Mouse (Mus musculus): ENCODE data around the gene Nus1. TPM values are rescaled to one million over a fixed set of nuclear protein-coding genes. Genes with fewer than 3 reads are reported as not detected.

The Nus1 gene
- 10 to 100 TPM; 66.9 to 69.7 TPM for total RNA-seq (2021)

DNA sequence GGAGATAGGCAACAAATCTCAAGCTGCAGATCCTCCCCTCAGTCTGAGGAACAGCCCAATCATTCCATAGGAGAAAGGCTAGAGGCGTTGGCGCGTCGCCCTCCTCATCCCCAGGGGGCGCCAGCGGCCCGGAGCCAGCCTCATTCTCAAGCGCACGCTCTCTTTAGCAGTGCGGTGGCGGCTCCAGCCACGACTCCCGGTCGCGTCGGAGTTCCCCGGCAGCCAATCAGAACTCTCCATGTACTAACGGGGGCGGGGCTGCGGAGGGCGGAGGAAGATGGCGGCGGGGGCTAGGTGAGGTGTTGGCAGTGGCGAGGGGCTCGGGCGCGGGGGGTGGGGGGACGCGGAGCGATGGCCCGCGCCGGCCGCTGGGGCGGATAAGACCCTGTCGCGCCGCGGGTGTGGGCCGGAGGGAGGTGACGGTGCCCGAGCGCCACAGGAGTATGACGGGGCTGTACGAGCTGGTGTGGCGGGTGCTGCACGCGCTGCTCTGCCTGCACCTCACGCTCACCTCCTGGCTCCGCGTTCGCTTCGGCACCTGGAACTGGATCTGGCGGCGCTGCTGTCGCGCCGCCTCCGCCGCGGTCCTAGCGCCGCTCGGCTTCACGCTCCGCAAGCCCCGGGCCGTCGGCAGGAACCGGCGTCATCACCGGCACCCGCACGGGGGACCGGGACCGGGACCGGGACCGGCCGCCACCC is at the start of gene Nus1:
TSS of gene Nus1 (plus strand) at position 249 of the 699 bp plus-strand sequence.
- peak; percentile 95 for DNase-seq

GRCm38 (mm10) chr10:52368376-52368775 is 49.0 kb upstream of the Nus1 start:
- no peak for DNase-seq

DNA sequence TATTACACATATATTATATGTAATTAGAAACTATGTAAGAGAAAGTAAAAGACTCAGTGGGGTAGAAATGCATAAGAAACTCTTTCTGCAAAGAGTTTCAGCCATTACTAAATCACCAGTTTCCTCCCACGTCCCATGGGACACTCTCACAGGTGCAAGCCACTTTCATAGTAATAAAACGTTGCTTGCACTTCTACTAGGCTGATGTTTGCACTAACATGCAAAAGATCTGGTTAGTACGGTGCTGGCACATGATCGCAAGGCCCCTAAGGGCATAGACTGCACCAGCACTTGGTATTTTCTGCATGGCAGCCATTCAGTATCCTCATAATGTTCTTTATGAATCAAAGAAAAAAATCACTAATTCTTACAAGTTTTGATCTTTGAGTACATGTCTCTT is 43.5 kb upstream of the Nus1 start:
- DNase-seq: no peak

DNA sequence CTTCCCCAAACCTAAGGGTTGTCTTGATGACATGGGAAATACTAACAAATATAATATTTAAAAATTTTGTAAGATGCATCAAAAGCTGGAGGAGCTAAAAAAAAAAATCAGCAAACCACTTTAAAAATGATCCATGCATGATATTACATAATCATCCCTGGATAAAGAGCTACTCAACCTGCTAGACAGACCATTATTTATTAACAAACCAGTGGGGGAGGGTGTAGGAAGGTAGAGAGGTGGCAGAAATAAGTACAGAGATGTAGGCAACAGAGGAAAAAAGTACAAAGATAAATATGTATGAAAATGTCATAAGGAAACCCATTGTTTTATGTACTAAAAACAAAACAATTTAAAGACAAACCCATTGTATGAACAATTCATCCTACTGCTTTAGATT is 42.7 kb upstream of the Nus1 start:
- no peak for DNase-seq

- no peak for DNase-seq
Measured at GRCm38 (mm10) chr10:52376422-52376821, 40.9 kb upstream of the Nus1 start.

- no peak for DNase-seq
Measured at GRCm38 (mm10) chr10:52377813-52378212, 39.5 kb upstream of the Nus1 start.

DNA sequence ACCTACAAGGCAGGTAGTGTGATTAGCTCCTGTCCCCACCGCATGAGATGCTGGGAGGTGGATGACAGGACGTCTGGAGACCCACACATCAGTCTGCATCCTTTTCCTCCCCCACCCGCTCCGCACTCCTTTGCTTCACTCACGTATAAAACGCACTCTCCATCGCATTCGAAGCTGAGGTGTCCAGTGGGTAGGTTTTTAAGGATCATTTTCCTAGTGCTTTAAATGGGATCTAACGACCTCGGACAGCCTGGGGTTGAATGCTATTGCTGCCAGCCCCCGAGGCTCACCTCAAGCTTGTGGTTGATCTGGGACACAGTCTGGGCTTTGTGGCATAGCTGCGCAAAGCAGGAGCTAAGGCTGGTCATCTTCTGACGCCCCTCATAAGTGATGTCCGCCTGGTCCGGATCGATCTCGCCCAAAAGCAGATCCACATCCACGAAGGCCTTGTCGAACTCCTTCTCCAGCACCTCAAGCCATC is 36.0 kb upstream of the Nus1 start:
- DNase-seq: peak in 1 of 2 experiments; percentile 35

DNA sequence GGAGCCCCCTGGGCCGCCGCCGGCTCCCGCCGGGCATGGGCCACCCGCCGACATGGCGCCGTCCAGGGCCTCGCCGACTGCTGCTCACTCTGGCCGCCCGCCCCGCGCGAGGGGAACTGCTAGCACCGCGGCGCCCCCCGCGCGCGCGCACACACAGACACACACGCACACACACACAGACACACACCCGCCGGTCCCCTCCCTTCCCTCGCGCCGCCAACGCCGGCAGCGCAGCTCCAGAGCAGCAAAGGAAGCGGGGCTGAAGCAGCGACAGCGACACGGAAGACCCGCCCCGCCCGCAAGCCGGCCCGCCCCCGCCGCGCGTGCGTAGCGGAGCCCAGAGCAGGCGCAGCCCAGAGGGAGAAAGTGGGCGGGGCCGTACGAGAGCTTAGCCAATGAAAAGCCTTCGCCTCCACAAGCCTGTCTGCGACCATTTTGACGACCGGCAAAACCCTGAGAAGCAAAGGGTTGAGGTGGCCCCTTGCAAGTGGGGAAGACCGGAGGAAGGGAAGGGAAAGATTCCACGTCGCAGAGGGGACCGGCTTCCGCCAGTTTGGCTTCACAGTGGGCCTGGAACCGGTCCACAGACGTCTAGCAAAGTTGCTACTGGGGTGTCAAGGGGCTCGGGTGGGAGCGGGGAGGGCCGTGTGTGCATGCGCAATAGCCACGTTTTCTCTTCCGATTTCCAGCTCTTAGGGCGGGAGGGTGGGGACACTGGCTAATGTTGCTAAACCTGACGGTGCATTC is 35.3 kb upstream of the Nus1 start, which contains the start of gene Gopc:
TSS of gene Gopc (minus strand) at position 280 of the 747 bp plus-strand sequence.
- peak; percentile 95 to 97 for DNase-seq

- no peak for DNase-seq
Measured at GRCm38 (mm10) chr10:52383022-52383421, 34.3 kb upstream of the Nus1 start.

DNA sequence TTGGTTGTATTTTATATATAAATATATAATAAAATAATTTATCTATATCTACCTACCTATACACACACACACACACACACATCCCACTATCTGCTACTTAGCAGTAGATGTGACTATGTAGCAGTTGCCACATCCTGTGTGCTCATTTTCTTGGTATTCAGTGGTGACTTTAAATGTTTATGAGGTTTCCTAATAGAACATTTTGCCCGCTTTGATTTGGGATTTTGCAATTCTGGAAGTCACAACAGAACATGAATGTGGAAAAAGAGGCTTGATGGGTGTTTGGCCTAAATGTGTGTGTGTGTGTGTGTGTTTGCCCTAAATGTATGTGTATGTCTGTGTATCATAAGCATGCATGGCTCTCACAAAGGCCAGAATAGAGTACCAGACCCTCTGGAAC is 33.8 kb upstream of the Nus1 start:
- DNase-seq: no peak

DNA sequence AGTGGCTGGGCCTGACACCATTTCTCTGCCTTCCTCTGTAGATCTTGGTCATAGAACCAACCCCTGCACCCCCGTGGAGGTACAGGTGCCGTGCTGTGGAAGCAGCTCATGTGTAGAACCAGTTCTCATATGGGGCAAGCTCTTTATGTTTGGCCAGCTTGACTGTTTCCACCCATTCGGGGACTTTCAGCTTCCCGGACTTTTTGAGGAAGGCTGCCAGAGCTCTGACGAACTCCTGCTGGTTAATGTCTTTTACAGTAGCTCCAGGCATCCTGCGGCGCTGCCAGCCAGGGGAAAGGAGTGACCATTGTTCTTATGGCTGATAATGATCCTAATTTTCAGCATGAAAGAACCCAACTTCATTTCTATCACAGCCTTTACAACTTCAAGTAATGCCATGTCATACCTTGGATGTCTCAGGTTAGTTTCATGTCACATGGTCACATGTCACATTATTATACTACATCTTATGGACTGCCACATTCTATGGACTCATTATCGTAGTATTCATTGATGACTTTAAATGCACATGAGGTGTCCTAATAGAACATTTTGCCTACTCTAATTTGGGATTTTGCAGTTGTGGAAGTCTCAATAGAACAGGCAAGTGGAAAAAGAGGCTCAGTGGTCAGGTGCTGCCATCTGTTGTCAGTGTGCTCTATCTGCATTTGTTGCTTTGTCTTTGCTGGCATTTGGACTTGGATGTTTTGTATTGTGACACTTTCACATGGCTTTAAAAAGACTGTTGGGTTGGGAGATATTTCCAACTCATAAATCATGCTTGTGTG is 32.3 kb upstream of the Nus1 start:
- DNase-seq: peak; percentile 24 to 41

GRCm38 (mm10) chr10:52387192-52387591 is 30.2 kb upstream of the Nus1 start:
- DNase-seq: no peak

GRCm38 (mm10) chr10:52388922-52389430 is 28.4 kb upstream of the Nus1 start, which contains the start of gene Nepn:
Gene Nepn, plus strand, starts transcription at chr10:52388972.
- DNase-seq: no peak

- no peak for DNase-seq
Measured at GRCm38 (mm10) chr10:52389438-52389837, 27.9 kb upstream of the Nus1 start.

DNA sequence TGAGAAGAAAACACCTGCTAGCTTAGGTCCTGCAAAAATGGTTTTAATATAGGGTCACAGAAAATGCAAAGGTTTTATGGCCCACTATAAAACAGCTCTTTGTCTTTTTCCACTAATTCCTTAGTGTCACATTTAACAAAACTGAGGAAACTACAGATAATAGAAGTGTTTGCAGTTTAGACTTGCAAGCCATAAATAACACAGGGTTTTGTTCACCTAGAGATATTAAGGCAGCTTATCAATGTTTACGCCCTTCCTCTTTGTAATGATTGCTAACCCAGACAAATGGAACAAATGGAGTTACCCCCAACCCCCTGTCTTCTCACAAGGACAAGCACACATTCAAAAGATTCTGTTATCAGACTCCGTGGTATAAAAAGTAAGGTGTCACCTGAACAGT is 26.1 kb upstream of the Nus1 start:
- no peak for DNase-seq

DNA sequence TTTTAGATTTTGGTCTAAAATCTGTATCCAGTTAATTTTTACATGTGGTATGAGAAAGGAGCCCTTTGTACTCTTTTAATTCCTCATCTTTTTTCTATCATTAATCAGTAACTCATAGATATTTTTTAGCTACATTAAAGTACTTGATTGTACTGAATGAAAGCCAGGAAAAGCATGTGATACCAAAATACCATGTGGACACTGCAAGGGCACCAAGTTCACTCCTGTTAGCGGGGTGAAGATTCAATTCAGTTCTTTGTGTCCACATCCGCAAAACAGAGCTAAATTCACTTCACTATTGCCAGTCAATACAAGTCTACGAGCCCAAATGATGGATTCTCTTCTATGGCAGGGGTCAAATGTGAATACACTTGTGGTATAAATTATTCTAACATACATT is 20.7 kb upstream of the Nus1 start:
- DNase-seq: no peak

DNA sequence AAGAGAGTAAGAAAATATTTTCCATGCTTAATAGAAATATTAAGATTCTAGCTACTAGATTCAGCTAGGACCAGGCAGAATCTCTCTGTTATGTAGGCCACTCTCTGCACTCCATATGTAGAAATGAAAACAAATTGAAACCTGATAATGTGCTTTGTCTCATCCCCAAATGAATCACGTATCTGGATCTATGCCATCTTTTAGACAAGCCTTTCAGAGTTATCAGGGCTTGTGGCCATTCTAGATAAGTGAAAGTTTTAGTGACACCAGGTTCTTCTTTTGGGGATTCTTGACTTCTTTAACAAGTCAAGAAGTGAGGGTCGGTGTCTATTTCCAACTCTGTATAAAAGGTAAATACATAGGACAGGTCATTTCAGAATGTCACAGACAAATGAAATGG is 18.6 kb upstream of the Nus1 start:
- DNase-seq: no peak

DNA sequence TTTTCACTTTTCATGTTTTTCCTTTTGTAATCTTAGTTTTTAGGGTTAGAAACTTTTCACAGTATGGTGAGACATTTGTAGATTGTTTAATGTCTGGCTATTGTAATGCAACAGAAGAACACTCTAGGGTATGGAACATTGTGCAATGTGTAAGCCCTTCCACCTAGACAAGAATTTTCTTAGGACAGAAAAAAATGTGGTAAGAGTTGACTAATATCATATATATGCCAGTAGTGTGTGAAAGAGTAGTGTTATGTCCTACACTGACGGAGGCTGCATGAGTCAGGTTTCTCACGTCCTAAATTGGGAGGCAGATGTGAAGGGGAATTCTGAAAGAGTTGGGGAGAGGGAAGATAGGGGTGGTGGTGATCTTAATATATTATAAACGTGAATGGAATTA is 17.6 kb upstream of the Nus1 start:
- DNase-seq: no peak

DNA sequence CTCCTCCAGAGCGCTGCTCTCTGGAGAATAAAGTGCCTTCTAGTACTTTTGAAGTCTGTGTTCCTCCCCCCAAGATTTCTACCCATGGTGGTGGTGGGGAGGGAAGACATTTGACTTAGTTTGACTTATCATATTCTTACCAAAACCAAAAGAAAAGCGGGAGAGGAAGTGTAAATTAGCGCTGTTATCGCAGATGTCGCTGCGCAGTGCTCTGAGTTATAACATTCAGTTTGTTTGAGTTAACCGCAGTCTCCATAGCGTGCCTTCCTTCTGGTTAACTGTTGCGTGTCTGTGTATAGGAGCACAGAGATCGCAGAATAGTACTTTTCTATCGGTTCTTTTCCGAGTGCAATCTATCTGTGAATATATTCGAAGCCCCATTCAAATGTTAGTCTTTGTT is 12.2 kb upstream of the Nus1 start:
- no peak for DNase-seq

DNA sequence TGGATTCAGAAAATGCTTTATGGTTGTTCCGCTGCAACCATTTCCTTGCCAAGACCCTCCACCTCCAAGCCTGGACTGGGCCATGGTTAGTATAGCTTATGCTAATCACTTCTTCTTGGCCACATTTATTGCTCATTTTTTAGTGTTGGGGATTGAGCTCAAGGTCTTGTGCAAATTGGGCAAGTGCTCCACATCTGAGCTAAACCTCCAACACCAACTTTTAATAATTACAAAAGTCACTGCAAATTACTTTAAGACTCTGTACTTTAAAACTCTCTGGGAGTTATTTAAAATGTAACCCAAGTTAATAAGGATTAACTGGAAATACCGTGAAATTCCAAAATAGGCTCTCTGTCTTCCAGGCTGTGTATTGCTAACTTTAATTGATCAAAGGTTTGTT is 9.8 kb upstream of the Nus1 start:
- no peak for DNase-seq

GRCm38 (mm10) chr10:52415020-52415419 is 2.3 kb upstream of the Nus1 start:
- DNase-seq: no peak

- no peak for DNase-seq
Measured at GRCm38 (mm10) chr10:52416458-52416857, 889 bp upstream of the Nus1 start.
